ENCODE assay signal across 9 mouse cellular contexts in genomic region chr2:31298814-31299213, GRCm38 (mm10). TPM values are rescaled to one million over a fixed set of nuclear protein-coding genes. Genes with fewer than 3 reads are reported as not detected.
DNase-seq lines count a peak whose midpoint lies in the region; ATAC-seq and TF ChIP-seq lines count a peak whose summit lies in the region.
"Had no signal": no experiment of that assay in that cellular context is flagged by ENCODE, and none has a peak within 500 bp of the region (broad histone marks: within the 10 kb centered on the region; RNA-seq: fewer than 3 reads in every experiment).

No protein-coding gene starts in this region.

- H3K4me1 ChIP-seq in kidney, postnatal 0 days (replicated peaks; ENCODE audit: insufficient read depth, low read length) = peaks cover 4% of the 10 kb centered on the region; the same call in 1 of the 2 replicates
- peaks cover 6% of the 10 kb centered on the region; the same call in 1 of the 2 replicates for H3K4me1 ChIP-seq in embryonic facial prominence, embryonic 14.5 days (ENCODE audit: control insufficient read depth, insufficient read depth, low read length)
- H3K4me1 ChIP-seq in hindbrain, embryonic 15.5 days (replicated peaks) = peaks cover 14% of the 10 kb centered on the region
- H3K4me1 ChIP-seq in neural tube, embryonic 12.5 days = peaks cover 7% of the 10 kb centered on the region; the same call in 1 of the 2 replicates

- H3K4me2 ChIP-seq in kidney, postnatal 0 days (ENCODE audit: low read length) = peak overlapping the region; percentile 62; the same call in 1 of the 2 replicates
- peak overlapping the region; percentile 61 for H3K4me2 ChIP-seq in embryonic facial prominence, embryonic 14.5 days (ENCODE audit: low read depth, low read length)
- H3K4me2 ChIP-seq in hindbrain, embryonic 15.5 days = peak overlapping the region; percentile 63
- H3K4me2 ChIP-seq in neural tube, embryonic 12.5 days (replicated peaks) = peak overlapping the region; percentile 58

- H3K9me3 ChIP-seq in kidney, postnatal 0 days (replicated peaks; ENCODE audit: low read length) = no peaks in the 10 kb centered on the region
- H3K9me3 ChIP-seq in embryonic facial prominence, embryonic 14.5 days (ENCODE audit: control insufficient read depth, low read length) = no peaks in the 10 kb centered on the region
- no peaks in the 10 kb centered on the region for H3K9me3 ChIP-seq in hindbrain, embryonic 15.5 days
- no peaks in the 10 kb centered on the region for H3K9me3 ChIP-seq in neural tube, embryonic 12.5 days

- H3K36me3 ChIP-seq in kidney, postnatal 0 days (ENCODE audit: insufficient read depth, low read length) = no peaks in the 10 kb centered on the region
- no peaks in the 10 kb centered on the region; the same call in 1 of the 2 replicates for H3K36me3 ChIP-seq in embryonic facial prominence, embryonic 14.5 days (ENCODE audit: control insufficient read depth, insufficient read depth, low read length)
- 0 out of 2 replicates have a peak, but pooled peaks cover 3% of the 10 kb centered on the region for H3K36me3 ChIP-seq in hindbrain, embryonic 15.5 days
- H3K36me3 ChIP-seq in neural tube, embryonic 12.5 days = peaks cover 2% of the 10 kb centered on the region; the same call in 1 of the 2 replicates

- DNase-seq in kidney, postnatal 0 days (ENCODE audit: low spot score) = no peak
- no peak for DNase-seq in kidney, postnatal 25 days
- no peak for DNase-seq in embryonic facial prominence, embryonic 14.5 days (ENCODE audit: low spot score)
- no peak for DNase-seq in urinary bladder, postnatal 14 days (ENCODE audit: low spot score)
- no peak for DNase-seq in frontal cortex, postnatal 14 days (ENCODE audit: low spot score in 2 of 2)
- DNase-seq: lung, adult 18-20 months; right cerebral cortex, postnatal 4 days had no signal

- peak overlapping the region; percentile 10; the same call in 1 of the 2 replicates for H3K9ac ChIP-seq in kidney, postnatal 0 days (ENCODE audit: low read depth, low read length)
- no peak overlapping the region; the same call in 1 of the 2 replicates for H3K9ac ChIP-seq in embryonic facial prominence, embryonic 14.5 days (ENCODE audit: low read depth, low read length)
- no peak overlapping the region for H3K9ac ChIP-seq in hindbrain, embryonic 15.5 days
- no peak overlapping the region for H3K9ac ChIP-seq in neural tube, embryonic 12.5 days

- 46% methylated on average over 4 of the region's 4 CpGs for WGBS in kidney, postnatal 0 days
- WGBS in embryonic facial prominence, embryonic 14.5 days = 56% methylated on average over 3 of the region's 4 CpGs
- WGBS in hindbrain, embryonic 15.5 days = 46% methylated on average over 4 of the region's 4 CpGs
- 53% methylated on average over 4 of the region's 4 CpGs for WGBS in neural tube, embryonic 12.5 days

- no peak for ATAC-seq in kidney, postnatal 0 days (replicated peaks; ENCODE audit: low FRiP score, low read depth)
- no peak for ATAC-seq in embryonic facial prominence, embryonic 14.5 days (ENCODE audit: low read depth)
- ATAC-seq in hindbrain, embryonic 15.5 days (ENCODE audit: low FRiP score, low read depth) = no peak
- no peak for ATAC-seq in neural tube, embryonic 12.5 days (ENCODE audit: low FRiP score, low read depth)

- H3K27ac ChIP-seq in kidney, postnatal 0 days = no peak overlapping the region
- 0 out of 2 replicates have a peak overlapping the region, but pooled peaks have one; percentile 8 for H3K27ac ChIP-seq in embryonic facial prominence, embryonic 14.5 days (replicated peaks; ENCODE audit: low read depth, low read length)
- H3K27ac ChIP-seq in hindbrain, embryonic 15.5 days (replicated peaks) = no peak overlapping the region
- no peak overlapping the region for H3K27ac ChIP-seq in neural tube, embryonic 12.5 days

- no peak for TF ChIP-seq CTCF in kidney, postnatal 0 days (IDR thresholded peaks at IDR 0.05; ENCODE audit: low read depth)

- H3K4me3 ChIP-seq in kidney, postnatal 0 days (replicated peaks; ENCODE audit: low read depth, low read length) = no peak overlapping the region; the same call in 1 of the 2 replicates
- peak overlapping the region; percentile 43 for H3K4me3 ChIP-seq in embryonic facial prominence, embryonic 14.5 days (ENCODE audit: low read depth, low read length)
- H3K4me3 ChIP-seq in hindbrain, embryonic 15.5 days = no peak overlapping the region
- no peak overlapping the region for H3K4me3 ChIP-seq in neural tube, embryonic 12.5 days

- no peaks in the 10 kb centered on the region for H3K27me3 ChIP-seq in kidney, postnatal 0 days (ENCODE audit: insufficient read depth, low read length)
- no peaks in the 10 kb centered on the region for H3K27me3 ChIP-seq in embryonic facial prominence, embryonic 14.5 days (replicated peaks; ENCODE audit: control insufficient read depth, insufficient read depth, low read length)
- no peaks in the 10 kb centered on the region for H3K27me3 ChIP-seq in hindbrain, embryonic 15.5 days
- no peaks in the 10 kb centered on the region for H3K27me3 ChIP-seq in neural tube, embryonic 12.5 days (replicated peaks)

RNA-seq across cellular contexts. Expression of gene Hmcn2, which starts 15.4 kb away (rescaled TPM):
- polyA plus RNA-seq in kidney, postnatal 0 days (2015; fragmentation: Nextera tagmentation; extraction: Ambion mirVana) = 0.68 and 1.0 TPM in 2 replicates
- 1.0 TPM in 2 replicates for polyA plus RNA-seq in embryonic facial prominence, embryonic 14.5 days (2014; fragmentation: Nextera tagmentation; extraction: Ambion mirVana)
- 0.24 and 0.27 TPM in 2 replicates for polyA plus RNA-seq in hindbrain, embryonic 15.5 days (2015; fragmentation: Nextera tagmentation; extraction: Ambion mirVana)
- polyA plus RNA-seq in neural tube, embryonic 12.5 days (2016; fragmentation: Nextera tagmentation; extraction: Ambion mirVana) = 0.15 TPM in 2 replicates

RNA-seq across cellular contexts. Expression of gene Ncs1, which starts 53.2 kb away (rescaled TPM):
- 23.5 and 26.3 TPM in 2 replicates for polyA plus RNA-seq in kidney, postnatal 0 days (2015; fragmentation: Nextera tagmentation; extraction: Ambion mirVana)
- 45.6 and 49.2 TPM in 2 replicates for polyA plus RNA-seq in embryonic facial prominence, embryonic 14.5 days (2014; fragmentation: Nextera tagmentation; extraction: Ambion mirVana)
- polyA plus RNA-seq in hindbrain, embryonic 15.5 days (2015; fragmentation: Nextera tagmentation; extraction: Ambion mirVana) = 168 and 183 TPM in 2 replicates
- polyA plus RNA-seq in neural tube, embryonic 12.5 days (2016; fragmentation: Nextera tagmentation; extraction: Ambion mirVana) = 106 and 108 TPM in 2 replicates
